Mouse (Mus musculus): ENCODE results near the gene Fchsd2. TPM values are rescaled to one million over a fixed set of nuclear protein-coding genes. Genes with fewer than 3 reads are reported as not detected.

Gene Fchsd2
- polyA plus RNA-seq, 1 experiment from 2014 or later = 20.4 TPM

GRCm38 (mm10) chr7:101067521-101067920 is 25.1 kb upstream of the Fchsd2 start:
- 81% methylated on average over 2 of the region's 2 CpGs for WGBS (ENCODE audit: insufficient replicate concordance)
- Histone ChIP-seq H3K36me3 (ENCODE audit: control insufficient read depth, insufficient read depth, low read length) (no peaks in the 10 kb centered on the region), H3K4me3 (ENCODE audit: low read depth, low read length) (no peak overlapping the region), H3K27ac (ENCODE audit: low read depth, low read length) (no peak overlapping the region), H3K27me3 (ENCODE audit: control insufficient read depth, insufficient read depth, low read length) (no peaks in the 10 kb centered on the region), H3K9ac (ENCODE audit: low read depth, low read length) (no peak overlapping the region), H3K4me2 (no peak overlapping the region), H3K4me1 (ENCODE audit: control insufficient read depth, insufficient read depth, low read length) (peaks cover 8% of the 10 kb centered on the region; the same call in 1 of the 2 replicates), H3K9me3 (replicated peaks; ENCODE audit: control insufficient read depth, low read length) (no peaks in the 10 kb centered on the region)
- no peak for ATAC-seq (replicated peaks; ENCODE audit: insufficient number of reproducible peaks, low FRiP score, low TSS enrichment)

GRCm38 (mm10) chr7:101069271-101069670 is 23.4 kb upstream of the Fchsd2 start:
- no peak overlapping the region for H3K4me2 ChIP-seq
- H3K4me1 ChIP-seq (ENCODE audit: control insufficient read depth, insufficient read depth, low read length) = peaks cover 9% of the 10 kb centered on the region; the same call in 1 of the 2 replicates
- H3K4me3 ChIP-seq (ENCODE audit: low read depth, low read length) = no peak overlapping the region
- WGBS (ENCODE audit: insufficient replicate concordance) = 68% methylated on average over 6 of the region's 6 CpGs
- no peak overlapping the region for H3K27ac ChIP-seq (ENCODE audit: low read depth, low read length)
- no peaks in the 10 kb centered on the region for H3K9me3 ChIP-seq (replicated peaks; ENCODE audit: control insufficient read depth, low read length)
- H3K27me3 ChIP-seq (ENCODE audit: control insufficient read depth, insufficient read depth, low read length) = no peaks in the 10 kb centered on the region
- no peak overlapping the region for H3K9ac ChIP-seq (ENCODE audit: low read depth, low read length)
- no peaks in the 10 kb centered on the region for H3K36me3 ChIP-seq (ENCODE audit: control insufficient read depth, insufficient read depth, low read length)
- ATAC-seq (replicated peaks; ENCODE audit: insufficient number of reproducible peaks, low FRiP score, low TSS enrichment) = no peak

- H3K36me3 ChIP-seq (ENCODE audit: control insufficient read depth, insufficient read depth, low read length) = no peaks in the 10 kb centered on the region
- no peak overlapping the region for H3K4me3 ChIP-seq (ENCODE audit: low read depth, low read length)
- ATAC-seq (replicated peaks; ENCODE audit: insufficient number of reproducible peaks, low FRiP score, low TSS enrichment) = no peak
- H3K4me1 ChIP-seq (ENCODE audit: control insufficient read depth, insufficient read depth, low read length) = peaks cover 9% of the 10 kb centered on the region; the same call in 1 of the 2 replicates
- H3K9ac ChIP-seq (ENCODE audit: low read depth, low read length) = no peak overlapping the region
- 19% methylated on average over 4 of the region's 4 CpGs for WGBS (ENCODE audit: insufficient replicate concordance)
- H3K9me3 ChIP-seq (replicated peaks; ENCODE audit: control insufficient read depth, low read length) = no peaks in the 10 kb centered on the region
- H3K27ac ChIP-seq (ENCODE audit: low read depth, low read length) = no peak overlapping the region
- no peaks in the 10 kb centered on the region for H3K27me3 ChIP-seq (ENCODE audit: control insufficient read depth, insufficient read depth, low read length)
- no peak overlapping the region for H3K4me2 ChIP-seq
Observed at GRCm38 (mm10) chr7:101070406-101070805, 22.3 kb upstream of the Fchsd2 start.

GRCm38 (mm10) chr7:101071020-101071419 is 21.6 kb upstream of the Fchsd2 start:
- 37% methylated on average over 6 of the region's 6 CpGs for WGBS (ENCODE audit: insufficient replicate concordance)
- H3K9me3 ChIP-seq (replicated peaks; ENCODE audit: control insufficient read depth, low read length) = no peaks in the 10 kb centered on the region
- peaks cover 9% of the 10 kb centered on the region; the same call in 1 of the 2 replicates for H3K4me1 ChIP-seq (ENCODE audit: control insufficient read depth, insufficient read depth, low read length)
- no peak overlapping the region for H3K4me2 ChIP-seq
- ATAC-seq (replicated peaks; ENCODE audit: insufficient number of reproducible peaks, low FRiP score, low TSS enrichment) = no peak
- no peaks in the 10 kb centered on the region for H3K36me3 ChIP-seq (ENCODE audit: control insufficient read depth, insufficient read depth, low read length)
- H3K9ac ChIP-seq (ENCODE audit: low read depth, low read length) = no peak overlapping the region
- H3K27me3 ChIP-seq (ENCODE audit: control insufficient read depth, insufficient read depth, low read length) = no peaks in the 10 kb centered on the region
- no peak overlapping the region; the same call in 1 of the 2 replicates for H3K27ac ChIP-seq (ENCODE audit: low read depth, low read length)
- no peak overlapping the region for H3K4me3 ChIP-seq (ENCODE audit: low read depth, low read length)

DNA sequence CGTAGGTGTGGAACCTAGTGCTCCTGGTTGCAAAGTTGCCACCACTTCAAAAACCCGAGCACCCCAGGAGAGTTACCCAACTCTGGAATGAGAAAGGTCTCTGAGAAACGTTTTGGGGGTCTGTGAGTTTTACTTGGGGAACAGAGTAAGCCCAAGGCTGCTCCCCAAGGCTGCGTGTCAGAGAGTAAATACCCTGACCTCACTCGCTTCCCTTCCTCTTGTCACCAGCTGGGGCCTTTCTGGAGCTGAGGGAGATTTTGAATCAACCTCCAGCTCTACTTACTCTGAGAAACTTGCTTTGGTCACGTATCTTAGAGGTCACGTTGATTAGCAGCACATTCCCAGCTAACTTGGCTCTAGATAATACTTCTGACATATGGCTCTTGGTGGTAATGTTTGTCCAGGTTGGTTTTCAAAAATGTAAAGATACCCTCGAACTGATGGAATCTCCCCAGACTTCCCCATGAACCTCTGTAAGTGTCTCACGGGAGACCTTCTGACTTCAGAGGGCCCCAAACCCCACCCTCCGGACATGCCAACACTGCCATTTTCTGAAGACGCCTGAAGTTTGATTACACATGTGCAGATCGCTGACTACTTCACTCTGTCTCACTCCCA is 20.4 kb upstream of the Fchsd2 start:
- H3K9ac ChIP-seq (ENCODE audit: low read depth, low read length) = no peak overlapping the region
- no peak overlapping the region for H3K27ac ChIP-seq (ENCODE audit: low read depth, low read length)
- no peaks in the 10 kb centered on the region for H3K27me3 ChIP-seq (ENCODE audit: control insufficient read depth, insufficient read depth, low read length)
- H3K4me2 ChIP-seq = no peak overlapping the region
- H3K4me3 ChIP-seq (ENCODE audit: low read depth, low read length) = no peak overlapping the region
- WGBS (ENCODE audit: insufficient replicate concordance) = 60% methylated on average over 12 of the region's 12 CpGs
- ATAC-seq (replicated peaks; ENCODE audit: insufficient number of reproducible peaks, low FRiP score, low TSS enrichment) = no peak
- no peaks in the 10 kb centered on the region for H3K9me3 ChIP-seq (replicated peaks; ENCODE audit: control insufficient read depth, low read length)
- peaks cover 9% of the 10 kb centered on the region; the same call in 1 of the 2 replicates for H3K4me1 ChIP-seq (ENCODE audit: control insufficient read depth, insufficient read depth, low read length)
- no peaks in the 10 kb centered on the region for H3K36me3 ChIP-seq (ENCODE audit: control insufficient read depth, insufficient read depth, low read length)

- no peak for ATAC-seq (replicated peaks; ENCODE audit: insufficient number of reproducible peaks, low FRiP score, low TSS enrichment)
- 47% methylated on average over 8 of the region's 8 CpGs for WGBS (ENCODE audit: insufficient replicate concordance)
Observed at GRCm38 (mm10) chr7:101074170-101074767, 18.4 kb upstream of the Fchsd2 start.

GRCm38 (mm10) chr7:101083562-101084166 is 9.0 kb upstream of the Fchsd2 start:
- WGBS (ENCODE audit: insufficient replicate concordance) = 65% methylated on average over 9 of the region's 9 CpGs
- Histone ChIP-seq H3K27ac (ENCODE audit: low read depth, low read length) (no peak overlapping the region), H3K9ac (ENCODE audit: low read depth, low read length) (no peak overlapping the region), H3K4me3 (ENCODE audit: low read depth, low read length) (no peak overlapping the region), H3K4me2 (no peak overlapping the region), H3K9me3 (replicated peaks; ENCODE audit: control insufficient read depth, low read length) (no peaks in the 10 kb centered on the region), H3K4me1 (ENCODE audit: control insufficient read depth, insufficient read depth, low read length) (peaks cover 26% of the 10 kb centered on the region), H3K27me3 (ENCODE audit: control insufficient read depth, insufficient read depth, low read length) (no peaks in the 10 kb centered on the region), H3K36me3 (ENCODE audit: control insufficient read depth, insufficient read depth, low read length) (no peaks in the 10 kb centered on the region)
- ATAC-seq (replicated peaks; ENCODE audit: insufficient number of reproducible peaks, low FRiP score, low TSS enrichment) = no peak

More at GRCm38 (mm10) chr7:101074170-101074767, 18.4 kb upstream of the Fchsd2 start:
- no peak overlapping the region for H3K9ac ChIP-seq (ENCODE audit: low read depth, low read length)
- no peaks in the 10 kb centered on the region for H3K27me3 ChIP-seq (ENCODE audit: control insufficient read depth, insufficient read depth, low read length)
- H3K4me3 ChIP-seq (ENCODE audit: low read depth, low read length) = no peak overlapping the region
- H3K27ac ChIP-seq (ENCODE audit: low read depth, low read length) = no peak overlapping the region
- H3K36me3 ChIP-seq (ENCODE audit: control insufficient read depth, insufficient read depth, low read length) = no peaks in the 10 kb centered on the region
- H3K4me2 ChIP-seq = no peak overlapping the region
- H3K4me1 ChIP-seq (ENCODE audit: control insufficient read depth, insufficient read depth, low read length) = peaks cover 9% of the 10 kb centered on the region; the same call in 1 of the 2 replicates
- no peaks in the 10 kb centered on the region for H3K9me3 ChIP-seq (replicated peaks; ENCODE audit: control insufficient read depth, low read length)

- H3K9me3 ChIP-seq (replicated peaks; ENCODE audit: control insufficient read depth, low read length) = no peaks in the 10 kb centered on the region
- no peaks in the 10 kb centered on the region for H3K36me3 ChIP-seq (ENCODE audit: control insufficient read depth, insufficient read depth, low read length)
- H3K27ac ChIP-seq (ENCODE audit: low read depth, low read length) = no peak overlapping the region
- H3K4me2 ChIP-seq = no peak overlapping the region
- H3K9ac ChIP-seq (ENCODE audit: low read depth, low read length) = no peak overlapping the region
- no peak overlapping the region for H3K4me3 ChIP-seq (ENCODE audit: low read depth, low read length)
- no peaks in the 10 kb centered on the region for H3K27me3 ChIP-seq (ENCODE audit: control insufficient read depth, insufficient read depth, low read length)
- no peak for ATAC-seq (replicated peaks; ENCODE audit: insufficient number of reproducible peaks, low FRiP score, low TSS enrichment)
- peaks cover 34% of the 10 kb centered on the region for H3K4me1 ChIP-seq (ENCODE audit: control insufficient read depth, insufficient read depth, low read length)
- 70% methylated on average over 4 of the region's 4 CpGs for WGBS (ENCODE audit: insufficient replicate concordance)
Observed at GRCm38 (mm10) chr7:101084816-101085456, 7.7 kb upstream of the Fchsd2 start.

Measured in heart, embryonic 11.5 days (tissue).